Comparison of ENCODE assay signal across 10 mouse cellular contexts in genomic region chr2:3185335-3185734, GRCm38 (mm10).
A peak's percentile ranks its signal among the peaks of the same experiment; 100 is the strongest.
DNase-seq lines count a peak whose midpoint lies in the region; ATAC-seq and TF ChIP-seq lines count a peak whose summit lies in the region.
"Had no signal": no experiment of that assay in that cellular context is flagged by ENCODE, and none has a peak within 500 bp of the region (broad histone marks: within the 10 kb centered on the region; RNA-seq: fewer than 3 reads in every experiment).

No protein-coding gene starts in this region.

- WGBS in midbrain, embryonic 14.5 days: 89% methylated on average over 5 of the region's 5 CpGs
- WGBS in midbrain, embryonic 10.5 days: 88% methylated on average over 5 of the region's 5 CpGs

- H3K9me3 ChIP-seq in midbrain, embryonic 14.5 days (ENCODE audit: control insufficient read depth, low read length): no peaks in the 10 kb centered on the region
- H3K9me3 ChIP-seq in midbrain, embryonic 10.5 days (replicated peaks): no peaks in the 10 kb centered on the region
- H3K9me3 ChIP-seq: neural tube, embryonic 13.5 days had no signal

- no peak overlapping the region for H3K4me2 ChIP-seq in midbrain, embryonic 14.5 days (ENCODE audit: low read length)
- H3K4me2 ChIP-seq: neural tube, embryonic 13.5 days had no signal

- no peak for ATAC-seq in midbrain, embryonic 14.5 days (ENCODE audit: low FRiP score, low TSS enrichment)

- peak; percentile 40 for TF ChIP-seq CTCF in gastrocnemius, adult 2 months (IDR thresholded peaks at IDR 0.05)

- DNase-seq in gastrocnemius, adult 2 months: no peak
- DNase-seq in gastrocnemius, adult 18-20 months (ENCODE audit: low spot score): no peak
- peak; percentile 18 for DNase-seq in midbrain, embryonic 14.5 days
- no peak for DNase-seq in midbrain, embryonic 10.5 days (ENCODE audit: low spot score)
- peak; percentile 55 for DNase-seq in kidney, adult 9 months
- DNase-seq in lung, postnatal 4 days: peak; percentile 63 to 69
- no peak for DNase-seq in left cerebral cortex, adult 9 months (ENCODE audit: low spot score in 2 of 2)
- DNase-seq in right cerebral cortex, postnatal 36 days (ENCODE audit: low spot score in 2 of 2): no peak
- DNase-seq: heart, postnatal 36 days had no signal

- H3K27me3 ChIP-seq in midbrain, embryonic 14.5 days (ENCODE audit: control insufficient read depth, insufficient read depth, low read length): no peaks in the 10 kb centered on the region
- no peaks in the 10 kb centered on the region for H3K27me3 ChIP-seq in midbrain, embryonic 10.5 days (ENCODE audit: low read depth, poor library complexity, severe bottlenecking)
- H3K27me3 ChIP-seq: neural tube, embryonic 13.5 days had no signal

- no peak overlapping the region for H3K9ac ChIP-seq in midbrain, embryonic 14.5 days (replicated peaks; ENCODE audit: low read length)
- H3K9ac ChIP-seq: neural tube, embryonic 13.5 days had no signal

- peaks cover 36% of the 10 kb centered on the region for H3K36me3 ChIP-seq in midbrain, embryonic 14.5 days (ENCODE audit: control insufficient read depth, insufficient read depth, low read length)
- peaks cover 42% of the 10 kb centered on the region for H3K36me3 ChIP-seq in midbrain, embryonic 10.5 days

- no peak overlapping the region for H3K27ac ChIP-seq in gastrocnemius, adult 2 months
- no peak overlapping the region for H3K27ac ChIP-seq in midbrain, embryonic 14.5 days (replicated peaks; ENCODE audit: low read depth, low read length)
- no peak overlapping the region for H3K27ac ChIP-seq in midbrain, embryonic 10.5 days (replicated peaks)
- H3K27ac ChIP-seq: neural tube, embryonic 13.5 days had no signal

- H3K4me3 ChIP-seq in gastrocnemius, adult 2 months: no peak overlapping the region; the same call in 1 of the 2 replicates
- no peak overlapping the region for H3K4me3 ChIP-seq in midbrain, embryonic 14.5 days (replicated peaks; ENCODE audit: low read depth, low read length)
- H3K4me3 ChIP-seq in midbrain, embryonic 10.5 days: no peak overlapping the region
- H3K4me3 ChIP-seq: neural tube, embryonic 13.5 days had no signal

- H3K4me1 ChIP-seq in midbrain, embryonic 14.5 days (ENCODE audit: control insufficient read depth, insufficient read depth, low read length): no peaks in the 10 kb centered on the region
- H3K4me1 ChIP-seq in midbrain, embryonic 10.5 days: peaks cover 7% of the 10 kb centered on the region

- intact Hi-C loops in gastrocnemius, adult 2 months (cut with DNase I): no loop called here

Comparison
In these comparisons a context has a peak if more than half of its experiments do, and no peak if none do; other contexts are left out.
1. DNase-seq: peak in midbrain, embryonic 14.5 days (single experiment), kidney, adult 9 months (single experiment) and lung, postnatal 4 days (2 of 2); none in gastrocnemius, adult 2 months (single experiment), gastrocnemius, adult 18-20 months (single experiment), midbrain, embryonic 10.5 days (single experiment), left cerebral cortex, adult 9 months (0 of 2) and right cerebral cortex, postnatal 36 days (0 of 2).